Mouse (Mus musculus): Measurements from ENCODE around the gene Mex3b.
A peak's percentile ranks its signal among the peaks of the same experiment; 100 is the strongest.

Mex3b gene

DNA sequence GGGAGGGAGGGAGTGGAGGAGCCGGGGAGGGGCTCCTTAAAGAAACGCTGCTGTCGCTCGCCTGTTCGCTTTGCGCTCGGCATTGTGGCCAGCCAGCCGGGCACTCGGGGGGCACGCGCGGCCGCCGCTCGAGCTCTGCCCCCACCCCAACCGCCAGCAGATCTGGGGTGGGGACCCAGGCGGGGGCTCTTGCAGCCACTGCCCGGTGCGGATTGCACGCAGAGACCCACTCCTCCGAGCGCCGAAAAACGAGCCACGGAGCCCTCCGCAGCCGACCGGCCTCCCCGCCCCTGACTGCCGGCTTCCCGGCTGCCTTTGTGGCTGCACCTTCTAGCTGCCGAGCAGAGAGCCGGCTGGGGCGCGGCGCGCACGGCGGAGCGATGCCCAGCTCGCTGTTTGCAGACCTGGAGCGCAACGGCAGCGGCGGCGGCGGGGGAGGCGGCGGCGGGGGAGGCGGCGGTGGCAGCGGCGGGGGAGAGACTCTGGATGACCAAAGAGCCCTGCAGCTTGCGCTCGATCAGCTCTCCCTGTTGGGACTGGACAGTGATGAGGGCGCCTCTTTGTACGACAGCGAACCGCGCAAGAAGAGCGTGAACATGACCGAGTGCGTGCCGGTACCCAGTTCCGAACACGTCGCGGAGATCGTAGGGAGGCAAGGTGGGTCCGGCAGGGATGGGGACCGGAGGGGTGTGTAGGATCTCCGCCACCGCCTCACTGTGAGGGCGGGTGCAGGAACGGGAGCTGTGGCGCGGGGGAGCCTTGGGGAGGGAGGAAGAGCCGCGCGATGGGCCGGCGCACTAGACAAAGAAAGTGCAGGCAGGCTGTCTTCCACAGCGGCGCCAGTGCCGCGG, at the start of gene Mex3b:
Mex3b (plus strand) TSS at position 63 of the 851 bp plus-strand sequence.
- DNase-seq, result peak; percentile 72

GRCm38 (mm10) chr7:82819541-82819940, 47.6 kb upstream of the Mex3b start:
- DNase-seq, result no peak

GRCm38 (mm10) chr7:82820661-82821060, 46.5 kb upstream of the Mex3b start:
- no peak for DNase-seq

GRCm38 (mm10) chr7:82821501-82821900, 45.6 kb upstream of the Mex3b start:
- no peak for DNase-seq

DNA sequence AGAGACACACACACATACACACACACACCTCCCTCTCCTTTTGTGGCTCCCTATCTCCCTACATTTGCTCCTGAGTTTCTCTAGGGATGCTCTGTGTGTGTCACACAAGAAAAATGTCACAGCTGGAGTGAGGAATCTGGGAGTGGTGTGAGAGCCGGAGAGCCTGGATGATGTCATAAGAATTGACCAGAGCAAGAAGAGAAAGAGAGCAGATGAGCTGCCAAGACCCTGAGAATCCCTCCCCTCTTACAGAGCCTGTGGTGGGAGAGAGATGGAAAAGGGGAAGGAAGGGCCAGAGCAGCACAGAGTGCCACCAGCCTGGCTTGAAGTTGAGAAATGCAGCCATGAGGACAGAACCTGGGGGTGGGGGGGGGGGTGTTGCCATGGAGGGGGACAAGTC, 44.6 kb upstream of the Mex3b start:
- no peak for DNase-seq

DNA sequence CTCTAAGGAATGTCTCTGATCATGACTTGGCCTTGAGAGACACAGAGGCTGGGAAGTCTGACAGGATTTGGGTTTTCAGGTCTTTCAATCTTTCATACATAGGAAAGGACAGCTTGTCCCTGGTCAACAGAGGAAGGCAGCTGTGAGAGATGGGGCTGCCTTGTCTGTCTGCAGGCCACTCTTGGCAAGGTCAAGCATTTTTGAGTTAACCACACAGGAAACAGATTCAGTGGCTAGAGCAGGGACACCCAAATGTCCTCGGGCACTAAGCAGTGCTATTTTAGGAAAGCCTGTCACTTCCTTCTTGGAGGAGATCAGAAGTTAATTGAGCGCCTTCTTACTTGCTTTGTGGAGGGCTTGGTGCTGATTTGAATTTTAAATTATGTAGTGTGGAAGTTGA, 38.9 kb upstream of the Mex3b start:
- DNase-seq, result no peak

DNA sequence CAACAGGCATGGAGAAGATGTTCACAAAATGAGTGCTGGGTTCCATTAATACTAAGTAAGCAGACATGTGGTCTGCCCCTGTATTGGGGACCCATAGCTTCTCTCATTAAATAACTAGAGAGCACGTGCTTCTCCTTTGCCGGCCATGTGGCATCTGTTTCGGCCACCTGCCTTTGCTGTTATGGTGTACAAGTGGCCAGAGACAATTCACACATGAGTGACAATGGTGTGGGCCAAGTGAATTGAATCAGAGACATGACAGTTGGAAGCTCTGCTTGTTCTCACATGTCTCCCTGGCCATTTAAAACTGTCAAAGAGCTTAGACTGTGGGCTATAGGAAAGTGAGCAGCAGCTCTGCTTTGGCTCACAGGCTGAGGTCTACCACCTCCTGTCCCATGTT, 37.6 kb upstream of the Mex3b start:
- no peak for DNase-seq

GRCm38 (mm10) chr7:82834471-82834870, 32.7 kb upstream of the Mex3b start:
- no peak for DNase-seq

DNA sequence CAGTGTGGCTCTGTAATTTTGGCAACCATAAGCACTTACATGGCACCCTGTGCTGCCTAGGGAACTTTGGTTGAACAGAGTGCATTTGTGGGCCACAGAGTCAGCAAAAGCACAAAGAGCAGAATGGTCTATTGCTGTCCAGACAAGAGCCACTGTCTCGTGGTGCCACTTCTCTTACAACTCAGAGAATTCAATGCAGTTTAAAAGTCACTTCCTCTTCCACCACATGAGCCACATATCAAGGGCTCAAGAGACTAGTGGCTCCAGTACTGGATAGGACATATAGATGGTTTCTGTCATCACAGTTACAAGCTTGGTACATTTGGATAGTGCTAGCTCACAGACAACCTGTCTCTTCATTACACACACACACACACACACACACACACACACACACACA, 28.7 kb upstream of the Mex3b start:
- no peak for DNase-seq

GRCm38 (mm10) chr7:82838965-82839675, 28.0 kb upstream of the Mex3b start:
- no peak for DNase-seq

GRCm38 (mm10) chr7:82842222-82842920, 24.8 kb upstream of the Mex3b start:
- DNase-seq, result no peak

DNA sequence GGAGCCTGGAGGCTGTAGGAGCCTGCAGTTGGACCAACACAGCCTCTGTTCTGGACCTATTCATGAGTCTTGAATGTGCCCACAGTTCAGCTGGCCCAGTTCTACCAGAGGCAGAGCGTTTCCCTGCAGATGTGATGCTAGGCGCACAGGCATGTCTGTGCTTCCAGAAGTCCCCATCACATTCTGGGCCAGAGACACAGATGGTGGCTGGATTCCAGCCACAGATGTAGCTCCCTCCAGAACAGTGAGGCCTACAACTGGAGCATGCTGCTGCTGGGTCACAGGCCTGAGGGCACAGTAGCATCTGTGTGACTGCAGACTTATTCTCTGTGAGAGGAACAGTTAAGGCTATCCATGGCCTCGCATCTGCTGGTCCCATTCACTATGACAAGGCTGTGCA, 16.4 kb upstream of the Mex3b start:
- no peak for DNase-seq

DNA sequence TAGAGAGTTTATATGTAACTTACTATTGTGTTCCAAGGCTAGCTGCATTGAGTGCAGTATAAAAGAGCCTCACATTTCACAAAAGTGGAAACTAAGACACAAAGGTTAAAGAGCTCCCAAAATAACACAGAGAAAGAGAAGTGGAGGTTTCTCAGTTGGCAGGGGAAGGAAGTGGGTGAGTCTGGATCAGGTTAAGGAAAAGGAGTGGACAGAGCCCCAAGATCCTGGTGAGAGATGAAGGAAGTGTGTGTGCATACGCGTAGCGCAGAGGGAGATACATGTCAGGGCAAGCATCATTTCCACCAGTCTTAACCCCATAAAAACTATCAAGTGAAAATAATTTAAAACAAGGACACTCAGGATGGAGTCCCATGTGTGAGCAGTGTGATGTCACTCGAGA, 15.5 kb upstream of the Mex3b start:
- DNase-seq, result no peak

GRCm38 (mm10) chr7:82854195-82854766, 12.9 kb upstream of the Mex3b start:
- no peak for DNase-seq

GRCm38 (mm10) chr7:82858611-82859010, 8.5 kb upstream of the Mex3b start:
- DNase-seq, result no peak

- DNase-seq, result no peak
Observed at GRCm38 (mm10) chr7:82860626-82861025, 6.5 kb upstream of the Mex3b start.

GRCm38 (mm10) chr7:82863341-82863740, 3.8 kb upstream of the Mex3b start:
- no peak for DNase-seq

DNA sequence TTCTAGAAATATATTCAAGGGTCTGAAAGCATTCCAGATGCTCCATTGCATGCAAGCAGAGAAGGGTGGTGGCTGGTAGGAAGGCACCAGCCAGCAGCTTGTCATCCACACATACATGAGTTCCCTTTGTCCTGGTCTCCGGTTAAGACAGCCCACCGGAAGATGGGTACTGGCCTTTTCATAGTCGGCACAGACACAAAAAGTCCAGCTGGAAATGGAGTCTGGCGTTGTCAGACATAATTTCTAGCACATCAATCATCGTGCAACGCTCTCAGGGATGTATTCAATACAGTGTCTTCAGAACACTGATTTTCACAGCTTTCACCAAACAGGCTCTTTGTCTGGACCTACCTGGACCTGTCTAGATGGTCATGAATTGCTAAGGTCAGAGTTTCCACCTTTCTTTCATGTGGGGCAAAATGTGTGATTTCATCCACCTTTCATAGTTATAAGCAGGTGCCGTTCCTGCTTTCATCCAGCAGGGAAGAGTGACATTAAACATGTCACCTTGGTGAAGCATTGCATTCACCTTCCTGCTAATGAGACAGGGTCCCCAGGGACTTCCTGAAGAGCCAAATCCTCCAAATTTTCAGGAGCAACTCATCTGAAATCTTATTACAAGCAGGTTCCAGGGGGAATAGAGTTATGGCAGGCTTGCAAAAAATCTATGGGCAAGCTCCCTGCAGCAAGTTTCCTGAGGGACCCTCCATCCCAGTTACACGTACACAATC, 2.7 kb upstream of the Mex3b start:
- DNase-seq, result peak; percentile 11

DNA sequence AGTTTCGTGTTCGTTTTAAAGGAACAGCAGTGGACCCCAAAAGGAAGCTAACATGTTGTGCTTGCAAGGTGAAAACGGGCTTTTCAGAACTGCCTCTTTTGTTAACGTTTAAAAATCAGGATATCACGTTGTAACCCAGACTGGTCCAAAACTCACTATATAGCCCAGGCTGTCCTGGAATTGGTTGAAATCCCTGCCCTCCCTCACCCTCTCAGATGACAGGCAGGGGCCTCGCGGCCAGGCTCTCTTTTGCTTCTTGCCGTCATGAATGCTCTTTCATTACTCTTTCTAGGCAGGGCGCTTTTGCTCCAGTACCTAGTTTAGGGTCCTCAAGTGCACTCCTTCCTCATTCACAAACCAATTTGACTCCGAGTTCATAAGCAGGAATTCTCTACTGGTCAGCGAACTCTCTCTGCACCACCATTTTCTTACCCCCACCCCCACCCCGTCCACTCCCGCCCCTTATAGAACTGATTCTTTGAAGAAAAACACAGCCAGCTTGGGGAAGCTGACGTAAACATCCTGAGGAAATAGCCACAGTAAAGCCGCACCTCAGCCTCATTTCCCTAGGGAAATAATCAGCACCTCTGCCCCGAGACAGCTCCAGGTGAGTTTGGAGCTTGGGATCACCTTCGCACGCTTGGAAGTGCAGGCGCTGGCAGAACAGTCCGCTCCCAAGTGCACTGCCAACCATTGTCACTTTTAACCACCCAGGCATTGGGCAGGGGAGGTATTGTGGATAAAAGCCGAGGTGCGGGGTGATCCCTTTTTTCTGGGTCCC, 2.0 kb upstream of the Mex3b start:
- peak; percentile 34 for DNase-seq

- DNase-seq, result peak; percentile 98
Observed at GRCm38 (mm10) chr7:82865834-82866485, 1.2 kb upstream of the Mex3b start.
